Mouse (Mus musculus): ENCODE results near the gene Polr2l. TPM values are rescaled to one million over a fixed set of nuclear protein-coding genes. Genes with fewer than 3 reads are reported as not detected.

Polr2l gene
- polyA plus RNA-seq, 2 experiments, result 24.6 to 52.4 TPM

- no peak overlapping the region for H3K4me2 ChIP-seq (ENCODE audit: low read depth)
Observed at GRCm38 (mm10) chr7:141518296-141518695, 43.4 kb upstream of the Polr2l start.

GRCm38 (mm10) chr7:141517638-141518037 lies 42.7 kb upstream of the Polr2l start:
- peaks cover 3 to 27% of the 10 kb centered on the region in 2 experiments for H3K4me1 ChIP-seq (replicated peaks; ENCODE audit: control insufficient read depth in 2 of 2, insufficient read depth in 2 of 2, low read length in 1 of 2)
- no peak for DNase-seq (ENCODE audit: low read depth in 3 of 3, low spot score in 3 of 3)
- H3K9ac ChIP-seq (replicated peaks), result no peak overlapping the region
- H3K27me3 ChIP-seq (ENCODE audit: control insufficient read depth, insufficient read depth, low read length), result no peaks in the 10 kb centered on the region
- H3K36me3 ChIP-seq (replicated peaks; ENCODE audit: control insufficient read depth, insufficient read depth, low read depth), result peaks cover 14% of the 10 kb centered on the region
- no peak overlapping the region for H3K4me3 ChIP-seq (ENCODE audit: insufficient read depth in 1 of 2, low read depth in 2 of 2, low read length in 2 of 2)
- H3K27ac ChIP-seq, result no peak overlapping the region
- H3K9me3 ChIP-seq (ENCODE audit: control insufficient read depth, low read length), result no peaks in the 10 kb centered on the region
- no peak overlapping the region for H3K4me2 ChIP-seq (ENCODE audit: low read depth)
- ATAC-seq (ENCODE audit: insufficient read depth), result peak; percentile 34
- 53% methylated on average over 4 of the region's 4 CpGs for WGBS (ENCODE audit: insufficient replicate concordance)
- TF ChIP-seq CTCF (IDR thresholded peaks at IDR 0.05; ENCODE audit: low read depth) (no peak), EP300 (IDR thresholded peaks at IDR 0.05; ENCODE audit: low read depth) (no peak)

More at GRCm38 (mm10) chr7:141518296-141518695, 43.4 kb upstream of the Polr2l start:
- WGBS (ENCODE audit: insufficient replicate concordance), result 85% methylated on average over 5 of the region's 5 CpGs
- H3K9ac ChIP-seq (replicated peaks), result no peak overlapping the region
- peaks cover 13% of the 10 kb centered on the region for H3K36me3 ChIP-seq (replicated peaks; ENCODE audit: control insufficient read depth, insufficient read depth, low read depth)
- H3K4me3 ChIP-seq (ENCODE audit: insufficient read depth in 1 of 2, low read depth in 2 of 2, low read length in 2 of 2), result no peak overlapping the region
- H3K27ac ChIP-seq, result no peak overlapping the region; the same call in 1 of the 2 replicates
- TF ChIP-seq CTCF (IDR thresholded peaks at IDR 0.05; ENCODE audit: low read depth) (no peak), EP300 (IDR thresholded peaks at IDR 0.05; ENCODE audit: low read depth) (no peak)
- H3K27me3 ChIP-seq (ENCODE audit: control insufficient read depth, insufficient read depth, low read length), result no peaks in the 10 kb centered on the region
- no peak for ATAC-seq (ENCODE audit: insufficient read depth)
- DNase-seq (ENCODE audit: low read depth in 3 of 3, low spot score in 3 of 3), result no peak
- peaks cover 3 to 27% of the 10 kb centered on the region in 2 experiments for H3K4me1 ChIP-seq (replicated peaks; ENCODE audit: control insufficient read depth in 2 of 2, insufficient read depth in 2 of 2, low read length in 1 of 2)
- no peaks in the 10 kb centered on the region for H3K9me3 ChIP-seq (ENCODE audit: control insufficient read depth, low read length)

GRCm38 (mm10) chr7:141510681-141511191 lies 35.8 kb upstream of the Polr2l start:
- peaks cover 23 to 32% of the 10 kb centered on the region in 2 experiments for H3K4me1 ChIP-seq (replicated peaks; ENCODE audit: control insufficient read depth in 2 of 2, insufficient read depth in 2 of 2, low read length in 1 of 2)
- H3K27me3 ChIP-seq (ENCODE audit: control insufficient read depth, insufficient read depth, low read length), result no peaks in the 10 kb centered on the region
- no peak overlapping the region for H3K9ac ChIP-seq (replicated peaks)
- TF ChIP-seq EP300 (IDR thresholded peaks at IDR 0.05; ENCODE audit: low read depth) (no peak), CTCF (IDR thresholded peaks at IDR 0.05; ENCODE audit: low read depth) (no peak)
- no peak for DNase-seq (ENCODE audit: low read depth in 3 of 3, low spot score in 3 of 3)
- no peak overlapping the region for H3K4me2 ChIP-seq (ENCODE audit: low read depth)
- H3K36me3 ChIP-seq (replicated peaks; ENCODE audit: control insufficient read depth, insufficient read depth, low read depth), result peaks cover 47% of the 10 kb centered on the region
- 78% methylated on average over 8 of the region's 8 CpGs for WGBS (ENCODE audit: insufficient replicate concordance)
- H3K9me3 ChIP-seq (ENCODE audit: control insufficient read depth, low read length), result no peaks in the 10 kb centered on the region
- no peak for ATAC-seq (ENCODE audit: insufficient read depth)
- no peak overlapping the region for H3K4me3 ChIP-seq (ENCODE audit: insufficient read depth in 1 of 2, low read depth in 2 of 2, low read length in 2 of 2)
- no peak overlapping the region for H3K27ac ChIP-seq

- no peaks in the 10 kb centered on the region for H3K9me3 ChIP-seq (ENCODE audit: control insufficient read depth, low read length)
- no peak overlapping the region for H3K27ac ChIP-seq
- no peak overlapping the region for H3K4me2 ChIP-seq (ENCODE audit: low read depth)
- 87% methylated on average over 5 of the region's 5 CpGs for WGBS (ENCODE audit: insufficient replicate concordance)
- H3K4me3 ChIP-seq (ENCODE audit: insufficient read depth in 1 of 2, low read depth in 2 of 2, low read length in 2 of 2), result no peak overlapping the region
- no peak overlapping the region for H3K9ac ChIP-seq (replicated peaks)
- DNase-seq (ENCODE audit: low read depth in 3 of 3, low spot score in 3 of 3), result no peak
- peaks cover 23 to 32% of the 10 kb centered on the region in 2 experiments for H3K4me1 ChIP-seq (replicated peaks; ENCODE audit: control insufficient read depth in 2 of 2, insufficient read depth in 2 of 2, low read length in 1 of 2)
- H3K27me3 ChIP-seq (ENCODE audit: control insufficient read depth, insufficient read depth, low read length), result no peaks in the 10 kb centered on the region
- no peak for ATAC-seq (ENCODE audit: insufficient read depth)
- H3K36me3 ChIP-seq (replicated peaks; ENCODE audit: control insufficient read depth, insufficient read depth, low read depth), result peaks cover 50% of the 10 kb centered on the region
- TF ChIP-seq CTCF (IDR thresholded peaks at IDR 0.05; ENCODE audit: low read depth), result no peak
- no peak for TF ChIP-seq EP300 (IDR thresholded peaks at IDR 0.05; ENCODE audit: low read depth)
Observed at GRCm38 (mm10) chr7:141510196-141510595, 35.3 kb upstream of the Polr2l start.

- no peak for TF ChIP-seq CTCF (IDR thresholded peaks at IDR 0.05; ENCODE audit: low read depth)
- TF ChIP-seq EP300 (IDR thresholded peaks at IDR 0.05; ENCODE audit: low read depth), result no peak
- peak overlapping the region; percentile 94 for H3K4me2 ChIP-seq (ENCODE audit: low read depth)
- no peaks in the 10 kb centered on the region for H3K9me3 ChIP-seq (ENCODE audit: control insufficient read depth, low read length)
- ATAC-seq (ENCODE audit: insufficient read depth) (peak; percentile 79), DNase-seq (ENCODE audit: low read depth in 3 of 3, low spot score in 3 of 3) (peak; percentile 38 to 45 (median 41))
- H3K36me3 ChIP-seq (replicated peaks; ENCODE audit: control insufficient read depth, insufficient read depth, low read depth), result peaks cover 43% of the 10 kb centered on the region
- peak overlapping the region; percentile 83 to 95 for H3K4me3 ChIP-seq (ENCODE audit: insufficient read depth in 1 of 2, low read depth in 2 of 2, low read length in 2 of 2)
- H3K27me3 ChIP-seq (ENCODE audit: control insufficient read depth, insufficient read depth, low read length), result no peaks in the 10 kb centered on the region
- peaks cover 26 to 34% of the 10 kb centered on the region in 2 experiments for H3K4me1 ChIP-seq (replicated peaks; ENCODE audit: control insufficient read depth in 2 of 2, insufficient read depth in 2 of 2, low read length in 1 of 2)
- H3K9ac ChIP-seq (replicated peaks), result peak overlapping the region; percentile 68
- H3K27ac ChIP-seq, result peak overlapping the region; percentile 96
Observed at GRCm38 (mm10) chr7:141508160-141508559, 33.2 kb upstream of the Polr2l start.

Measured in liver, embryonic 14.5 days (tissue).